Mouse (Mus musculus): Measurements from ENCODE around the gene Lrrc4. TPM values are rescaled to one million over a fixed set of nuclear protein-coding genes. Genes with fewer than 3 reads are reported as not detected.

Gene Lrrc4
- polyA plus RNA-seq, 1 experiment, result not detected

DNA sequence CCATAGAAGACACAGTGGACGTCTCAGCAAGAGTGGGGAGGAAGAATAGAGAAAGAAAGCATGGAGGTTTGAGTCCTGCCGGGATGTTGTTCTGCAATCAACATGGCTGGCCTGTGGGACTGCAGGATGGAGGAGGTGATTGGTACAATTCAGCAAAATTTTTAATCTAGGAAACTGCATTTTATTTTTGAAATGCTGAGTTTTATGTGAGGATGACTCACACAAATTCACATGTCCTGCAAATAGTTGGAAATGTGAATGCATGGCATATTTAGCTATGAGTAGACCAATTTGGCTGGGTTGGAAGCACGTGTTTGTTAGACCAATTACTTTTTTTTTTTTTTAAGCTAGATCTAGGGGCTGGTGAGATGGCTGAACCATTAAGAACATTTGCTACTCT lies 134.3 kb downstream of the Lrrc4 start:
- WGBS, result 78% methylated on average over 3 of the region's 3 CpGs
- Histone ChIP-seq H3K4me3 (replicated peaks; ENCODE audit: control insufficient read depth, low read depth, low read length) (no peak overlapping the region), H3K27ac (ENCODE audit: control insufficient read depth, insufficient read depth, low read depth, low read length, poor library complexity) (no peak overlapping the region), H3K4me1 (ENCODE audit: control insufficient read depth, insufficient read depth, low read length) (no peaks in the 10 kb centered on the region)
- TF ChIP-seq POLR2A (IDR thresholded peaks at IDR 0.05; ENCODE audit: borderline replicate concordance, control insufficient read depth, low read depth, low read length), result no peak
- TF ChIP-seq CTCF (IDR thresholded peaks at IDR 0.05; ENCODE audit: control insufficient read depth, insufficient read depth, low read length), result no peak

DNA sequence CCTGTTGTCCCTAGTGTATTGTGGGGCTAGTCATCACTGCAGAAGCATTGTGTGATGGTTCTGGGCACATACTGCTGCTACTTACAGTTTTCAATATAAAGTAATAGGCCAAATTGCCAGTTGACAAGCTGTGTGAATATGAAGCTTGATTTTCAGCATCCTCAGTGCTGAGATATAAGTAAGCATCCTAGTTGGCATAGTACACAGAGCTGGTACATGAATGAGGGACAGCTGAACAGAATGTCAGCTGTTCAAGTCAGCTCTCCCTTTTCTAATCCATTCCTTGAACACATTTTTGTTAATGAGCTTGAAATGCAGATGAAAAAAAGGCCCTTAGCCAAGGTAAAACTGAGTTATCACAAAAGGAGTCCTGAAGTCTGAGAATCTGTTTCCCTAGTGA lies 138.9 kb downstream of the Lrrc4 start:
- no peak overlapping the region for H3K4me3 ChIP-seq (replicated peaks; ENCODE audit: control insufficient read depth, low read depth, low read length)
- H3K4me1 ChIP-seq (ENCODE audit: control insufficient read depth, insufficient read depth, low read length), result no peaks in the 10 kb centered on the region
- H3K27ac ChIP-seq (ENCODE audit: control insufficient read depth, insufficient read depth, low read depth, low read length, poor library complexity), result no peak overlapping the region
- TF ChIP-seq POLR2A (IDR thresholded peaks at IDR 0.05; ENCODE audit: borderline replicate concordance, control insufficient read depth, low read depth, low read length), result no peak

DNA sequence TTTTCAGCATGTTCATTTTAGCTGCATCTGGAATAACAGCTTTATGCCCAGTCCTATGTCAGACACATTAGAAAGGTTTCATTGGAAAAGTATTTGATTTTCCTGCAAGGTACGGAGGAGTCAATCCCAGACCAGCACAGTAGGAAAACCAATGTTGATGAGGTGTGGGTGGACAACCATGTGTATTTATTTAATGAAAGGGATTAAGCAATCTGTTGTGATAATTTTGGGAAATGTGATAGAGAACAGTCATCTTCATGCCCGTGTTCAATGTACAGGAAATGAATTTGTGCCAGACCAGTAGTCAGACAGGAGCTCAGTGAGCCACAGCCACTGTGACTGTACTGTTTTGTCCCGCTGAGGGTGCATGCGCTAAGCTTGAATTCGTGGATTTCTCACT lies 143.8 kb downstream of the Lrrc4 start:
- H3K27ac ChIP-seq (ENCODE audit: control insufficient read depth, insufficient read depth, low read depth, low read length, poor library complexity), result no peak overlapping the region
- H3K4me3 ChIP-seq (replicated peaks; ENCODE audit: control insufficient read depth, low read depth, low read length), result no peak overlapping the region
- H3K4me1 ChIP-seq (ENCODE audit: control insufficient read depth, insufficient read depth, low read length), result no peaks in the 10 kb centered on the region
- no peak for TF ChIP-seq POLR2A (IDR thresholded peaks at IDR 0.05; ENCODE audit: borderline replicate concordance, control insufficient read depth, low read depth, low read length)
- no peak for TF ChIP-seq CTCF (IDR thresholded peaks at IDR 0.05; ENCODE audit: control insufficient read depth, insufficient read depth, low read length)
- 67% methylated on average over 5 of the region's 5 CpGs for WGBS

DNA sequence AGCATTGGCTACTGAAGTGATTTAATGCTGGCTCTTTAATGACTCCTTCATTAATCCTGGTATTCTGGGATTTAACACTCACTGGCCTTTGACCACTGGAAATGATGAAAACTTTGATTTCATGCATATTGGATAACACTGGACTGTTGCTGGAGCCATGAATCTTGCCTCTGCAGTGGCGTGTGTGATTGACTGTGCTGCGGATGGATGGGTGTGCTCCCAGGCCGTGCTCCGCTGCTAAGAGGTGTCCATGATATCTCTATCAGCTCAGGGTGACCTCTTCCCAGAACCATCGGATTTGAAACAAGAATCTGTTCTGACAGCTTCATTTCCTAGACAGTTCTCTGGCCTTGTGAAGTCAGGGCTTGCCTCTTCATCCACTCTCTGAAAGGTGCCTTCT lies 145.8 kb downstream of the Lrrc4 start:
- Histone ChIP-seq H3K27ac (ENCODE audit: control insufficient read depth, insufficient read depth, low read depth, low read length, poor library complexity) (no peak overlapping the region), H3K4me3 (replicated peaks; ENCODE audit: control insufficient read depth, low read depth, low read length) (no peak overlapping the region), H3K4me1 (ENCODE audit: control insufficient read depth, insufficient read depth, low read length) (no peaks in the 10 kb centered on the region)
- 88% methylated on average over 5 of the region's 5 CpGs for WGBS
- no peak for TF ChIP-seq CTCF (IDR thresholded peaks at IDR 0.05; ENCODE audit: control insufficient read depth, insufficient read depth, low read length)
- TF ChIP-seq POLR2A (IDR thresholded peaks at IDR 0.05; ENCODE audit: borderline replicate concordance, control insufficient read depth, low read depth, low read length), result no peak

DNA sequence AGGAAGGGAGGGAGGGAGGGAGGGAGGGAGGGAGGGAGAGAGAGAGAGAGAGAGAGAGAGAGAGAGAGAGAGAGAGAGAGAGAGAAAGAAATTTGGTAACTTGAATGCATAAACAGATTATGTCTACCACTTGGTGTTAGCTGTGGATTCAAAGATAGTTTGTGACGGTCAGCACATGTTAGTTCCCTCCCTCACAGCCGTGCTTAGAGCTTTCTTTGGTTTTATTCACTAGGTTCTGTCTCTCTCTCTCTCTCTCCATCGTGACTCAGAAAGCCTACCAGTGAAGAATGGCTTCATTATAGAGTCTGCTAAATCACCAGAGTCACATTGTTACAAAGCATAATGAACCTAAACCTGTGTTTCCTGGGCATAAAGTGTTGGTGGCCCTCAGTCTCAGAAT lies 146.5 kb downstream of the Lrrc4 start:
- 82% methylated on average over 3 of the region's 3 CpGs for WGBS
- TF ChIP-seq POLR2A (IDR thresholded peaks at IDR 0.05; ENCODE audit: borderline replicate concordance, control insufficient read depth, low read depth, low read length), result no peak
- TF ChIP-seq CTCF (IDR thresholded peaks at IDR 0.05; ENCODE audit: control insufficient read depth, insufficient read depth, low read length), result no peak
- H3K27ac ChIP-seq (ENCODE audit: control insufficient read depth, insufficient read depth, low read depth, low read length, poor library complexity), result no peak overlapping the region

DNA sequence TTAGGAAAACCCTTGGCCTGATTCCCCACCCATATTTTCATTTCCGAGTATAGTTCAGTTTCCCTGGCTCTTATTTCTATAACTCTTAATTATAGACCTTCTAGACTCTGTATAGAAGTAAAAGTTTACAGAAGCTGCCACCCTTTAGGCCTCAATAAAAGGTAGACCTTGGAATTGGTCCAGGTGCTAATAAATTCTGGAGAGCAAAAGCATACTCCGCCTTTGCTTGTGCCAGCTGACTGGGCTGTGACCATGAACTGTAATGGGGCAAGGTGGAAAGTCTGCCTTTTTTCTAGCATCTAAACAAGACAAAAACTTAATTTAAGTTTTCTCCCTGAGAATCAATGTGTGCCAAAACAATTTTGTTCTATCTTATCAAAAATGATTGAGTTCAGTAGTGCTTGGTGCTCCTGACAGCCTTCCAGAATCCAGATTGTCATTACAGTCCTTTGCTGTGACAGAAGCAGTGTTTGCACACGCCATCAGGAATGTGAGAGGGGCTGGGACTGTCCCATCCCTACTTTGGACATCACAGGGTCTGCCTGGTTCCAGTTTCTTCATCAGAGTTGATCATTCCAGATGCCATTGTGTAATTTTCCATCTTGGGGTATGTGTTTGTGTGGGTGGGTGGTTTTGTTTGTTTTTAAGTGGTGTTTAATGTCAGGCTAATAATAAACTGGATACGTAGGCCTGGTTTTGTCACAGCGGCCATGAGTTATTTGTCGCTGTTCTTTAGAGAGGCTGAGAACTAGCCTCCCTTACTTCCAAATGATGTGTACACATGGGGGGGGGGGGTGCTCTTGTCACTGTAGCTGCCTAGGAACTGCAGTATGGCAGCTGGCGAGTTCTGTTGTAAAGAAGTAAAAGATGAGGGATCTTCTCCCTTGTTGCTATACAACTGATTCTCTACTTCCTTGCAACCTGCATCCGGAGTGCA lies 149.8 kb downstream of the Lrrc4 start:
- Histone ChIP-seq H3K27ac (ENCODE audit: control insufficient read depth, insufficient read depth, low read depth, low read length, poor library complexity) (no peak overlapping the region), H3K4me1 (ENCODE audit: control insufficient read depth, insufficient read depth, low read length) (no peaks in the 10 kb centered on the region), H3K4me3 (replicated peaks; ENCODE audit: control insufficient read depth, low read depth, low read length) (no peak overlapping the region)
- 88% methylated on average over 8 of the region's 8 CpGs for WGBS
- TF ChIP-seq CTCF (IDR thresholded peaks at IDR 0.05; ENCODE audit: control insufficient read depth, insufficient read depth, low read length) (no peak), POLR2A (IDR thresholded peaks at IDR 0.05; ENCODE audit: borderline replicate concordance, control insufficient read depth, low read depth, low read length) (no peak)

More for the DNA sequence above, 146.5 kb downstream of the Lrrc4 start:
- no peaks in the 10 kb centered on the region for H3K4me1 ChIP-seq (ENCODE audit: control insufficient read depth, insufficient read depth, low read length)
- no peak overlapping the region for H3K4me3 ChIP-seq (replicated peaks; ENCODE audit: control insufficient read depth, low read depth, low read length)

DNA sequence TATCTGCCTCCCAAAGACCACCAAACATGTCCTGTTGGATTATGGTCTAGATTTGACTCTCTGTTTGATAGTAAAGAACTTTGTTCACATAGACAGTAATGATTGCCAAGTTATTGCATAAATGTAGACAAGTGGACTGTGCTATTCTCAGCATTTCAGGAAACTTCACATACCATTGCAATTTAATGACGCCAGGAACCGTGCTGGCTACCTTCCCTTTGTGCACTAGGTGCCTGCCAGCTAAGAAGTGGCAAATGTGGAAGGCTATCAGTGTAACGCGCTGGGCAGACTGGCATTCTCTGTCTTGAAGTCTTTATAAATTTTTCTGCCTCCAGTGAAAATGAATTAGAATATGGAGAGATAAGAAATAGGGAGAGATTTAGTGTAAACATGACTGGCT lies 151.0 kb downstream of the Lrrc4 start:
- no peak overlapping the region for H3K4me3 ChIP-seq (replicated peaks; ENCODE audit: control insufficient read depth, low read depth, low read length)
- TF ChIP-seq POLR2A (IDR thresholded peaks at IDR 0.05; ENCODE audit: borderline replicate concordance, control insufficient read depth, low read depth, low read length), result no peak
- TF ChIP-seq CTCF (IDR thresholded peaks at IDR 0.05; ENCODE audit: control insufficient read depth, insufficient read depth, low read length), result no peak
- WGBS, result 84% methylated on average over 4 of the region's 4 CpGs
- H3K27ac ChIP-seq (ENCODE audit: control insufficient read depth, insufficient read depth, low read depth, low read length, poor library complexity), result no peak overlapping the region
- no peaks in the 10 kb centered on the region for H3K4me1 ChIP-seq (ENCODE audit: control insufficient read depth, insufficient read depth, low read length)

DNA sequence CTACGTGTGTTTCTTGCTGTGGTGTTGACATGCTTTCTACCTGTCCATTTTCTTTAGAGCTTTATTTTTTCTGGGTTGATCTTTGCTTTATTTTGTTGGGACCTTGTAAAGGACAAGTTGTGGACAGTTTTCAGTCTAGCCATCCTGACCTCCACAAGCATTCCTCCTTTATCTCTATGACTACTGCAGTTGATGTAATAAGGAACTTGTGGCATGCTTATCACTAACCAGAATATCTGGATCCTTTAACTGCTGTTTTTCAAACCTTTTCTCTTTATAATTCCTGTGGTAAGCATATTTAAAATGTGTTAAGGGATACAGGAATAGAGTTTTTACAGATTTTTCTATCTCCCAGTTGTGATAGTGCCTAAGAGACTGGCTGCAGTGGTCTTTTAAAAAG lies 152.7 kb downstream of the Lrrc4 start:
- TF ChIP-seq CTCF (IDR thresholded peaks at IDR 0.05; ENCODE audit: control insufficient read depth, insufficient read depth, low read length), result no peak
- TF ChIP-seq POLR2A (IDR thresholded peaks at IDR 0.05; ENCODE audit: borderline replicate concordance, control insufficient read depth, low read depth, low read length), result no peak
- 66% methylated on average over 1 of the region's 1 CpGs for WGBS
- no peak overlapping the region for H3K4me3 ChIP-seq (replicated peaks; ENCODE audit: control insufficient read depth, low read depth, low read length)
- no peak overlapping the region for H3K27ac ChIP-seq (ENCODE audit: control insufficient read depth, insufficient read depth, low read depth, low read length, poor library complexity)
- H3K4me1 ChIP-seq (ENCODE audit: control insufficient read depth, insufficient read depth, low read length), result no peaks in the 10 kb centered on the region
